Mouse (Mus musculus) heart, embryonic 16.5 days (tissue): Measurements from ENCODE around the gene Plagl1. TPM values are rescaled to one million over a fixed set of nuclear protein-coding genes. Genes with fewer than 3 reads are reported as not detected.
A peak's percentile ranks its signal among the peaks of the same experiment; 100 is the strongest.

Experiments
- ATAC-seq: fragments of 200-750 bp; cut with Nextera tagmentation; replicated peaks from 2 replicates; pipeline ENCODE4 v1.8.0; 2017; ENCODE audit warnings: moderate number of reproducible peaks; ENCODE audit not compliant: insufficient read depth, low FRiP score; ENCODE audit errors: extremely low read depth
- H3K27ac ChIP-seq: fragments of 300-500 bp; sonication (generic); 2 replicates; pipeline ENCODE4 v1.5.1; 2014; ENCODE audit warnings: mild to moderate bottlenecking, low read length, control low read depth, moderate library complexity
- H3K27me3 ChIP-seq: fragments of 300-500 bp; sonication (generic); 2 replicates; pipeline ENCODE4 v1.6.1; 2014; ENCODE audit warnings: low read length, mixed read lengths; ENCODE audit not compliant: control insufficient read depth, insufficient read depth
- H3K36me3 ChIP-seq: fragments of 300-500 bp; sonication (generic); 2 replicates; pipeline ENCODE4 v1.6.1; 2014; ENCODE audit not compliant: control insufficient read depth, insufficient read depth
- H3K4me1 ChIP-seq: fragments of 300-500 bp; sonication (generic); 2 replicates; pipeline ENCODE4 v1.6.1; 2014; ENCODE audit warnings: low read length, mixed read lengths; ENCODE audit not compliant: control insufficient read depth, insufficient read depth
- H3K4me2 ChIP-seq: fragments of 300-500 bp; sonication (generic); 2 replicates; pipeline ENCODE4 v1.6.1; 2014; ENCODE audit warnings: low read depth, mild to moderate bottlenecking, control low read depth, low read length
- H3K4me3 ChIP-seq: fragments of 300-500 bp; sonication (generic); 2 replicates; pipeline ENCODE4 v1.5.1; 2014; ENCODE audit warnings: mild to moderate bottlenecking, control low read depth, low read length
- H3K9ac ChIP-seq: fragments of 300-500 bp; sonication (generic); 2 replicates; pipeline ENCODE4 v1.6.1; 2014; ENCODE audit warnings: low read length, control low read depth
- H3K9me3 ChIP-seq: fragments of 300-500 bp; sonication (generic); replicated peaks from 2 replicates; pipeline ENCODE4 v1.6.1; 2016; ENCODE audit warnings: low read length; ENCODE audit not compliant: control insufficient read depth
- WGBS: fragments of 180-500 bp; shearing (Covaris S2); extraction: QIAGEN DNeasy Blood & Tissue Kit; methylation state at CpG from one replicate; pipeline ENCODE4 v1.1.7; 2014; 5-methylcytosine and 5-hydroxymethylcytosine counted together
- polyA plus RNA-seq: library from polyadenylated mRNA; unstranded; fragments of >200 nt; fragmentation: Nextera tagmentation; extraction: Ambion mirVana; gene quantifications from 2 replicates; pipeline ENCODE4 v1.2.1, GENCODE M21; 2015

Gene Plagl1
- polyA plus RNA-seq, 1 experiment from 2014 or later = 181 TPM

DNA sequence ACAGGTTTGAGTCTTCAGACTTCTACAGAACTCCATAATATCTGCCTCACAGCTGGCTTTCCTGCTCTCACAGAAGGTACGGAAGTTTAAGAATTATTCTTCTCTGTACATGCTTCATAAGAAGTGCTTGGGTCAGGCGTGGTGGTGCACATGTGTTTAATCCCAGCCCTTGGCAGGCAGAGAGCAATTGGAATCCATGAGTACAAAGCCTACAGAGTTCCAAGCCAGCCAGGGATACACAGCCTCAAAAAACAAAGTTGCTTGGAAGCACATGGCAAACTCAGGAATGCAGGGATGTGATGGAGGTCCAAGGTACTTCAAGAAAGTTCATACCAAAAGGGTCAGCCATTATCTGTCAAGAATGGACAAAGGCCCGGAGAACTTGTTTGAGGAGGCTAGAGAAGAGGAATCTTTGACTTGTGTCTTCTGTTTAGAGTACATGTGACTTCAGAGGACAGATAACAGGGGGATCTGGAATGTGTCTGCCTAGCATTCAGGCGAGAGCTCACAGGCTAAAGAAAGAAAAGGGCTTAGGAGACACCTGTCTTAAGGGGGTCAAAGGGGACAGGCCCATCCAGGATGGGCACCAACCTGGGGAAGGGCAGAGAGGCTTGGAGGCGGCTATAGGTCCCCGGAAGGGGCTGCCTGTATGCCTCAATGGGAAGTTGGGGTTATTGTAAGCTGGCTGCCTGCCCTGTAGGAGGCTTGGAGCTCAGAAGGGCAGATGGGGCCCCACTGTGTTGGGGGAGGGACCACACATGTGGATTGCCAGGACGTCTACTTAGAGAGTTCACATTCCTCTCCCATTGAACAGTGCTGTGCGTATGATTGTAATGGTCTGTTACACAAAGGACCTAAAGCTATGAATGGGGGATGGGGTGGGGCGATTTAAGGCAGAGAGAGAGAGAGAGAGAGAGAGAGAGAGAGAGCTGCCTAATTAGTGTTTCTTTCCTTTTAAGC is 56.7 kb downstream of the Plagl1 start:
- peaks cover 37% of the 10 kb centered on the region for H3K4me1 ChIP-seq
- 29% methylated on average over 9 of the region's 9 CpGs for WGBS
- H3K4me2 ChIP-seq = peak overlapping the region; percentile 5; the same call in 1 of the 2 replicates
- H3K9ac ChIP-seq = no peak overlapping the region
- H3K9me3 ChIP-seq = no peaks in the 10 kb centered on the region
- H3K4me3 ChIP-seq = no peak overlapping the region
- H3K27ac ChIP-seq = peak overlapping the region; percentile 76
- ATAC-seq = peak; percentile 68
- no peaks in the 10 kb centered on the region for H3K27me3 ChIP-seq
- H3K36me3 ChIP-seq = no peaks in the 10 kb centered on the region; the same call in 1 of the 2 replicates

DNA sequence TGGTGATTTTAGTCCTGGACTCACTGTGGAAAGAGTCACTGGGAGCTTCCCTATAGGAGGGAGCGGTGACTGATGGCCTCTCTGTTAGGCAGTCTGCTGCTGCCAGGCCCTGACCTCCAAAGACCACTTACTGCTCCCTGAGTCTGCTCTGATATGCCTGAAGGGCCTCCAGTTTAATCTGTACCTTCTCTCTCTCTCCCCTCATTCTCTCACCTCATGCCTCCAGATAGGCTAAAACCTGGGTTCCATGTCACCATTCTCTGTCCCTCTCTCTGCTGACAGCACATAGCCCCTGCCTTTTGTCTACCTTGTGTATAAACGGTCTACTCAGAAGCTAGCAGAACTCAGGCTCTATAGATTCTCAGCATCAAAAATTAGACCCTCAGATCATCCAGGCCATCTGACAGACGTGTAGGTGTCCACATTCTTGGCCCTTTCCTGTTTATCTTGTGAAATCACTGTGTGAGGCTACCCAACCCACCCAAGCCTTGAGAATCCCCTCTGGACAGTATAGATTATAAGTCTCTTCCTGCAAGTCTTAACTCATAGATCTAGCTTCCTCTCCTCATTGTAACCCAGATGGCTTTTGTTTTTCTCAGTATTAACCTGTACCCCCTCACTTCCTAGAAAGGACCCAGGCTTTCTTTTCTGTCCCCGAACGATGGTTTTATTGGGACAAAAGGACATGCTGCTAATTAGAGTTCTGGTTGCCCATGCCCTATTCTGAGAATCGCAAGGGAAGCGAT is 57.9 kb downstream of the Plagl1 start:
- no peaks in the 10 kb centered on the region; the same call in 1 of the 2 replicates for H3K36me3 ChIP-seq
- H3K27ac ChIP-seq = peak overlapping the region; percentile 75
- H3K9me3 ChIP-seq = no peaks in the 10 kb centered on the region
- no peak overlapping the region for H3K4me2 ChIP-seq
- H3K9ac ChIP-seq = no peak overlapping the region
- WGBS = 55% methylated on average over 7 of the region's 7 CpGs
- H3K4me3 ChIP-seq = no peak overlapping the region
- no peak for ATAC-seq
- peaks cover 27% of the 10 kb centered on the region for H3K4me1 ChIP-seq
- no peaks in the 10 kb centered on the region for H3K27me3 ChIP-seq

DNA sequence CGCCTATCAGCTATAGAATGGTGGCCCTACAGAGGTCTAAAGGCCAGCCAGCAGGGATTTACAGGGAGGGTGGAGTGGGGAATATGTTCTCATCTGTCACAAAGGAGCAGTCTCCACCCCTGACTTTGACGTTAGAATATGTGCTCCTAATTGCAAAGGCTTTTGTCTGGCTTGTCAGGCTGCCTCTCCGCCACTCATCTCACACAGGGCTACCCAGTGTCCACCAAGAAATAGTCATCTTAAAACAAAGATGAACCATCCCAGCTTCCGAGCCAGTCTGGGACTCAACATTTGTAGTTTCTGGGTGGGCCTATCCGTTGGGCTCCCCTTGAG is 58.4 kb downstream of the Plagl1 start:
- no peak overlapping the region for H3K4me2 ChIP-seq
- H3K9me3 ChIP-seq = no peaks in the 10 kb centered on the region
- H3K9ac ChIP-seq = no peak overlapping the region
- peaks cover 27% of the 10 kb centered on the region for H3K4me1 ChIP-seq
- ATAC-seq = no peak
- WGBS = 54% methylated on average over 5 of the region's 5 CpGs
- peak overlapping the region; percentile 75 for H3K27ac ChIP-seq
- no peak overlapping the region for H3K4me3 ChIP-seq
- no peaks in the 10 kb centered on the region; the same call in 1 of the 2 replicates for H3K36me3 ChIP-seq
- no peaks in the 10 kb centered on the region for H3K27me3 ChIP-seq

DNA sequence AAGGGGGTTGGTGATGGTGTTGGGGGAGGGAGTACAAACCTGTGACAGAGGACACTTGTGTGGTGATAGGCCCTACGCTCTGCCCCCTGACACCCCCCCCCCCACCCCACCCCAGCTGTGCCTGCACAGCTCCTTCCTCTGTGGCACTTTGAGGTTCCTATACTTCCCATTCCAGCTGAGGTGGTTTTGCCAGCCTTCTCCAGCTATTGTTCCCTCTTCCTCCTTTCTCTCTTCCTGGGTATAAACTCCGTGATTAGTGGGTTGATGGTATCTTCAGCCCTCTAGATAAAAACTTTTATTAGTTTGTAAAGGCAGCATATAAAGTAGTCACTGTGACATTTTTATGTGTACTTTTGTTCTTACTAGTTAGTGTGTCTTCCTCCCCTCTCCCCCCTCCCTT is 59.0 kb downstream of the Plagl1 start:
- no peaks in the 10 kb centered on the region for H3K9me3 ChIP-seq
- peak overlapping the region; percentile 75 for H3K27ac ChIP-seq
- H3K4me2 ChIP-seq = no peak overlapping the region
- peaks cover 27% of the 10 kb centered on the region for H3K4me1 ChIP-seq
- 27% methylated on average over 2 of the region's 2 CpGs for WGBS
- no peak for ATAC-seq
- no peaks in the 10 kb centered on the region; the same call in 1 of the 2 replicates for H3K36me3 ChIP-seq
- H3K9ac ChIP-seq = no peak overlapping the region
- no peaks in the 10 kb centered on the region for H3K27me3 ChIP-seq
- no peak overlapping the region for H3K4me3 ChIP-seq

DNA sequence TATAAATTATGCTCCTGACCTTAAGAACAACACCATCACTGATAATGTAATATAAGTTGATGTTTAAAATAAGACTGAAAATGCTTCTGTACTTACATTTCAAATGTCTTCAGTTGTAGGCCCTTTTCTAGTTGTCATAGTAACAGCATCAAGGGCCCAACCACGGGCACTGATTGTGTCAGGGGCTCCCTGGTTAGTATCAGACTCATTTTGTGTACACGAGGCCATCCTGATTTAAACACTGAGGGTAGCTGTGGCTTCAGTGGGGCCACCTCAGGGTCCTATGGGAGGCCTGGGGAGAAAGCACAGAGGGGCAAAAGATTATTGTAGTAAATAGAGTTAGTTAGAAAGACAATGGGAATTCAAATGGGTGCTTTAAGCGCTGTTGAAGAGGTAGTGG is 65.5 kb downstream of the Plagl1 start:
- H3K4me1 ChIP-seq = no peaks in the 10 kb centered on the region; the same call in 1 of the 2 replicates
- no peaks in the 10 kb centered on the region for H3K27me3 ChIP-seq
- H3K9ac ChIP-seq = no peak overlapping the region
- 46% methylated on average over 3 of the region's 3 CpGs for WGBS
- no peak overlapping the region for H3K4me2 ChIP-seq
- H3K4me3 ChIP-seq = no peak overlapping the region
- ATAC-seq = no peak
- H3K27ac ChIP-seq = no peak overlapping the region
- no peaks in the 10 kb centered on the region for H3K9me3 ChIP-seq
- peaks cover 15% of the 10 kb centered on the region for H3K36me3 ChIP-seq

DNA sequence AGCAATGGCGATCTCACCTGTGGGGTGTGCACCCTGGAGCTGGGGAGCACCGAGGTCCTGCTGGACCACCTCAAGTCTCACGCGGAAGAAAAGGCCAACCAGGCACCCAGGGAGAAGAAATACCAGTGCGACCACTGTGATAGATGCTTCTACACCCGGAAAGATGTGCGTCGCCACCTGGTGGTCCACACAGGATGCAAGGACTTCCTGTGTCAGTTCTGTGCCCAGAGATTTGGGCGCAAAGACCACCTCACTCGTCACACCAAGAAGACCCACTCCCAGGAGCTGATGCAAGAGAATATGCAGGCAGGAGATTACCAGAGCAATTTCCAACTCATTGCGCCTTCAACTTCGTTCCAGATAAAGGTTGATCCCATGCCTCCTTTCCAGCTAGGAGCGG is 67.0 kb downstream of the Plagl1 start:
- Histone ChIP-seq H3K27ac (no peak overlapping the region), H3K4me3 (no peak overlapping the region), H3K9me3 (no peaks in the 10 kb centered on the region), H3K4me2 (no peak overlapping the region), H3K4me1 (no peaks in the 10 kb centered on the region; the same call in 1 of the 2 replicates), H3K9ac (no peak overlapping the region), H3K36me3 (peaks cover 15% of the 10 kb centered on the region), H3K27me3 (no peaks in the 10 kb centered on the region)
- WGBS = 74% methylated on average over 13 of the region's 13 CpGs
- no peak for ATAC-seq

DNA sequence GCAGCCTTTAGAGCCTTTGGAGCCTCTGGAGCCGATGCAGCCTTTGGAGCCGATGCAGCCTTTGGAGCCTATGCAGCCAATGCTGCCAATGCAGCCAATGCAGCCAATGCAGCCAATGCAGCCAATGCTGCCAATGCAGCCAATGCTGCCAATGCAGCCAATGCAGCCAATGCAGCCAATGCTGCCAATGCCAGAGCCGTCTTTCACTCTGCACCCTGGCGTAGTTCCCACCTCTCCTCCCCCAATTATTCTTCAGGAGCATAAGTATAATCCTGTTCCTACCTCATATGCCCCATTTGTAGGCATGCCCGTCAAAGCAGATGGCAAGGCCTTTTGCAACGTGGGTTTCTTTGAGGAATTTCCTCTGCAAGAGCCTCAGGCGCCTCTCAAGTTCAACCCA is 67.6 kb downstream of the Plagl1 start:
- Histone ChIP-seq H3K9ac (no peak overlapping the region), H3K27me3 (no peaks in the 10 kb centered on the region), H3K4me3 (no peak overlapping the region), H3K9me3 (no peaks in the 10 kb centered on the region), H3K27ac (no peak overlapping the region), H3K4me1 (no peaks in the 10 kb centered on the region; the same call in 1 of the 2 replicates), H3K4me2 (no peak overlapping the region), H3K36me3 (peaks cover 15% of the 10 kb centered on the region)
- WGBS = 90% methylated on average over 7 of the region's 7 CpGs
- ATAC-seq = no peak

DNA sequence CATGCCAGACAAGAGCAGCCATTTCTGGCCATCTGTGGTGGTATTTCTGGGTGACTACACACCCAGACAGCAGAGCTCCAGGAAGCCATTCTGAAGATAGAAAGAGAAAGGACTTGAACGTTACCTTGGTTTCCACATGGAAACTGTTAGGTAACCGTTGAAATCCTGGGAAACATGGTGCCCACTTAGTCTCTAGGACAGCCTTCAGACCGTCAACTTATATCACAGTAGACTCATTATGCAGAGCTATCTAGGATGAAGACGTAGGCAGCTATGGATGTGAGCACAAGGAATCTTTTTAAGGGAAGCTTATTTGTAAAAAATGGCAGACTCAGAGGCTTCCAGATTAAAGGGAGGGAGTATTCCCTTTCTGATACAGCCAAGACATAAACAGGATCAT is 73.5 kb downstream of the Plagl1 start:
- Histone ChIP-seq H3K4me2 (no peak overlapping the region), H3K36me3 (peaks cover 1% of the 10 kb centered on the region; the same call in 1 of the 2 replicates), H3K9me3 (no peaks in the 10 kb centered on the region), H3K4me1 (peaks cover 3% of the 10 kb centered on the region; the same call in 1 of the 2 replicates), H3K9ac (no peak overlapping the region), H3K27ac (no peak overlapping the region), H3K27me3 (no peaks in the 10 kb centered on the region), H3K4me3 (no peak overlapping the region)
- no peak for ATAC-seq
- WGBS = 76% methylated on average over 4 of the region's 4 CpGs

DNA sequence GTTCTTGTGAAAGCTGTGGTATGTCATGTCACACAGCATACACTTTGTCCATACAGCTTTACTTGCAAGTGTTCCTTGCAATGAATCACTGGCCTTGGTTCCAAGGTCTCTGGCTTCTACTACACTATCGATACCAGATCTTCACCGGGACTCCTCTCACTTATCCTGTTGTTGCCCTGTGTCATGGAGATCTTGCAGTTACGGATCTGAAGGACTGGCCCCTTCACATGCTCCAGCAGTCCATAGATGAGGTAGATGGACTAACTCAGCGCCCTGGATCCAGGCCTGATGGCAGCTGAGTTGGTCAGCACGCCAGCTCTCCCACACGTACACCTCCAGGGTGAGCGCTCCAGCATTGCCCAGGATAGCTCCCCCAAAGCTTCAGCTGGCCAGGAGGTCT is 75.0 kb downstream of the Plagl1 start:
- H3K36me3 ChIP-seq = no peaks in the 10 kb centered on the region
- H3K9me3 ChIP-seq = no peaks in the 10 kb centered on the region
- no peaks in the 10 kb centered on the region for H3K27me3 ChIP-seq
- peaks cover 3% of the 10 kb centered on the region; the same call in 1 of the 2 replicates for H3K4me1 ChIP-seq
- WGBS = 91% methylated on average over 7 of the region's 7 CpGs
- ATAC-seq = no peak
- H3K27ac ChIP-seq = no peak overlapping the region
- no peak overlapping the region for H3K4me3 ChIP-seq
- H3K9ac ChIP-seq = no peak overlapping the region
- no peak overlapping the region for H3K4me2 ChIP-seq
